Mouse (Mus musculus): Measurements from ENCODE around the gene Zfand2a.

GRCm38 (mm10) chr5:139506207-139506606 lies 21.9 kb upstream of the Zfand2a start:
- no peak for TF ChIP-seq CTCF (IDR thresholded peaks at IDR 0.05; ENCODE audit: low read depth, low read length)
- TF ChIP-seq TAL1 (conservative IDR thresholded peaks at IDR 0.05; ENCODE audit: low read depth, low read length) = no peak
